Mouse (Mus musculus): ENCODE data around the gene Ttc22. TPM values are rescaled to one million over a fixed set of nuclear protein-coding genes. Genes with fewer than 3 reads are reported as not detected.

The Ttc22 gene
- polyA plus RNA-seq, 1 experiment from 2014 or later: 1.6 TPM

- Histone ChIP-seq H3K9me3 (ENCODE audit: control insufficient read depth, low read length) (no peaks in the 10 kb centered on the region), H3K4me2 (ENCODE audit: low read length) (no peak overlapping the region), H3K4me3 (ENCODE audit: low read length) (no peak overlapping the region), H3K27ac (ENCODE audit: low read depth, low read length) (no peak overlapping the region), H3K4me1 (ENCODE audit: control insufficient read depth, insufficient read depth, low read depth, low read length) (no peaks in the 10 kb centered on the region), H3K36me3 (ENCODE audit: control insufficient read depth, insufficient read depth, low read length) (peaks cover 24% of the 10 kb centered on the region), H3K9ac (ENCODE audit: low read depth, low read length) (no peak overlapping the region), H3K27me3 (replicated peaks; ENCODE audit: control insufficient read depth, insufficient read depth, low read length) (no peaks in the 10 kb centered on the region)
- no peak for ATAC-seq
- 88% methylated on average over 9 of the region's 9 CpGs for WGBS
Observed at GRCm38 (mm10) chr4:106590871-106591270, 31.4 kb upstream of the Ttc22 start.

- ATAC-seq: no peak
- 63% methylated on average over 7 of the region's 7 CpGs for WGBS
- H3K36me3 ChIP-seq (ENCODE audit: control insufficient read depth, insufficient read depth, low read length): 0 out of 2 replicates have a peak, but pooled peaks cover under 1% of the 10 kb centered on the region
Observed at GRCm38 (mm10) chr4:106593636-106594035, 28.6 kb upstream of the Ttc22 start.

GRCm38 (mm10) chr4:106596200-106596599, 26.0 kb upstream of the Ttc22 start:
- H3K27ac ChIP-seq (ENCODE audit: low read depth, low read length): no peak overlapping the region
- no peak overlapping the region for H3K4me2 ChIP-seq (ENCODE audit: low read length)
- WGBS: 58% methylated on average over 3 of the region's 3 CpGs
- H3K36me3 ChIP-seq (ENCODE audit: control insufficient read depth, insufficient read depth, low read length): no peaks in the 10 kb centered on the region
- H3K27me3 ChIP-seq (replicated peaks; ENCODE audit: control insufficient read depth, insufficient read depth, low read length): no peaks in the 10 kb centered on the region
- no peaks in the 10 kb centered on the region for H3K4me1 ChIP-seq (ENCODE audit: control insufficient read depth, insufficient read depth, low read depth, low read length)
- H3K9me3 ChIP-seq (ENCODE audit: control insufficient read depth, low read length): no peaks in the 10 kb centered on the region
- ATAC-seq: no peak
- no peak overlapping the region for H3K9ac ChIP-seq (ENCODE audit: low read depth, low read length)
- H3K4me3 ChIP-seq (ENCODE audit: low read length): no peak overlapping the region

More at GRCm38 (mm10) chr4:106593636-106594035, 28.6 kb upstream of the Ttc22 start:
- no peaks in the 10 kb centered on the region for H3K27me3 ChIP-seq (replicated peaks; ENCODE audit: control insufficient read depth, insufficient read depth, low read length)
- no peak overlapping the region for H3K27ac ChIP-seq (ENCODE audit: low read depth, low read length)
- no peaks in the 10 kb centered on the region for H3K9me3 ChIP-seq (ENCODE audit: control insufficient read depth, low read length)
- H3K4me3 ChIP-seq (ENCODE audit: low read length): no peak overlapping the region
- no peaks in the 10 kb centered on the region for H3K4me1 ChIP-seq (ENCODE audit: control insufficient read depth, insufficient read depth, low read depth, low read length)
- no peak overlapping the region for H3K4me2 ChIP-seq (ENCODE audit: low read length)
- no peak overlapping the region for H3K9ac ChIP-seq (ENCODE audit: low read depth, low read length)

GRCm38 (mm10) chr4:106597055-106597454, 25.2 kb upstream of the Ttc22 start:
- H3K4me2 ChIP-seq (ENCODE audit: low read length): no peak overlapping the region
- H3K9ac ChIP-seq (ENCODE audit: low read depth, low read length): no peak overlapping the region
- no peaks in the 10 kb centered on the region for H3K27me3 ChIP-seq (replicated peaks; ENCODE audit: control insufficient read depth, insufficient read depth, low read length)
- peak; percentile 27; the same call in 1 of the 2 replicates for ATAC-seq
- no peak overlapping the region for H3K4me3 ChIP-seq (ENCODE audit: low read length)
- no peak overlapping the region for H3K27ac ChIP-seq (ENCODE audit: low read depth, low read length)
- H3K4me1 ChIP-seq (ENCODE audit: control insufficient read depth, insufficient read depth, low read depth, low read length): no peaks in the 10 kb centered on the region
- no peaks in the 10 kb centered on the region for H3K36me3 ChIP-seq (ENCODE audit: control insufficient read depth, insufficient read depth, low read length)
- H3K9me3 ChIP-seq (ENCODE audit: control insufficient read depth, low read length): no peaks in the 10 kb centered on the region
- WGBS: 74% methylated on average over 9 of the region's 9 CpGs

- ATAC-seq: no peak
- Histone ChIP-seq H3K9ac (ENCODE audit: low read depth, low read length) (no peak overlapping the region), H3K4me3 (ENCODE audit: low read length) (no peak overlapping the region), H3K27me3 (replicated peaks; ENCODE audit: control insufficient read depth, insufficient read depth, low read length) (no peaks in the 10 kb centered on the region), H3K27ac (ENCODE audit: low read depth, low read length) (no peak overlapping the region), H3K9me3 (ENCODE audit: control insufficient read depth, low read length) (no peaks in the 10 kb centered on the region), H3K4me1 (ENCODE audit: control insufficient read depth, insufficient read depth, low read depth, low read length) (no peaks in the 10 kb centered on the region), H3K4me2 (ENCODE audit: low read length) (no peak overlapping the region), H3K36me3 (ENCODE audit: control insufficient read depth, insufficient read depth, low read length) (no peaks in the 10 kb centered on the region)
- WGBS: 83% methylated on average over 4 of the region's 4 CpGs
Observed at GRCm38 (mm10) chr4:106597741-106598140, 24.5 kb upstream of the Ttc22 start.

GRCm38 (mm10) chr4:106599415-106599814, 22.8 kb upstream of the Ttc22 start:
- Histone ChIP-seq H3K27ac (ENCODE audit: low read depth, low read length) (no peak overlapping the region), H3K4me3 (ENCODE audit: low read length) (no peak overlapping the region), H3K9me3 (ENCODE audit: control insufficient read depth, low read length) (no peaks in the 10 kb centered on the region), H3K27me3 (replicated peaks; ENCODE audit: control insufficient read depth, insufficient read depth, low read length) (no peaks in the 10 kb centered on the region), H3K9ac (ENCODE audit: low read depth, low read length) (no peak overlapping the region), H3K4me1 (ENCODE audit: control insufficient read depth, insufficient read depth, low read depth, low read length) (no peaks in the 10 kb centered on the region), H3K36me3 (ENCODE audit: control insufficient read depth, insufficient read depth, low read length) (no peaks in the 10 kb centered on the region), H3K4me2 (ENCODE audit: low read length) (no peak overlapping the region)
- no peak for ATAC-seq
- WGBS: 53% methylated on average over 1 of the region's 1 CpGs

GRCm38 (mm10) chr4:106600770-106601169, 21.5 kb upstream of the Ttc22 start:
- Histone ChIP-seq H3K4me1 (ENCODE audit: control insufficient read depth, insufficient read depth, low read depth, low read length) (no peaks in the 10 kb centered on the region), H3K36me3 (ENCODE audit: control insufficient read depth, insufficient read depth, low read length) (no peaks in the 10 kb centered on the region), H3K27ac (ENCODE audit: low read depth, low read length) (no peak overlapping the region), H3K9ac (ENCODE audit: low read depth, low read length) (no peak overlapping the region), H3K4me2 (ENCODE audit: low read length) (no peak overlapping the region), H3K27me3 (replicated peaks; ENCODE audit: control insufficient read depth, insufficient read depth, low read length) (no peaks in the 10 kb centered on the region), H3K9me3 (ENCODE audit: control insufficient read depth, low read length) (no peaks in the 10 kb centered on the region), H3K4me3 (ENCODE audit: low read length) (no peak overlapping the region)
- WGBS: 86% methylated on average over 4 of the region's 4 CpGs
- ATAC-seq: no peak

- H3K4me3 ChIP-seq (ENCODE audit: low read length): peak overlapping the region; percentile 26
- WGBS: 44% methylated on average over 18 of the region's 18 CpGs
- H3K27ac ChIP-seq (ENCODE audit: low read depth, low read length): no peak overlapping the region; the same call in 1 of the 2 replicates
- no peaks in the 10 kb centered on the region for H3K9me3 ChIP-seq (ENCODE audit: control insufficient read depth, low read length)
- peak overlapping the region; percentile 44; the same call in 1 of the 2 replicates for H3K9ac ChIP-seq (ENCODE audit: low read depth, low read length)
- ATAC-seq: peak; percentile 95
- H3K4me1 ChIP-seq (ENCODE audit: control insufficient read depth, insufficient read depth, low read depth, low read length): no peaks in the 10 kb centered on the region
- H3K4me2 ChIP-seq (ENCODE audit: low read length): peak overlapping the region; percentile 46
- no peaks in the 10 kb centered on the region for H3K27me3 ChIP-seq (replicated peaks; ENCODE audit: control insufficient read depth, insufficient read depth, low read length)
- H3K36me3 ChIP-seq (ENCODE audit: control insufficient read depth, insufficient read depth, low read length): no peaks in the 10 kb centered on the region
Observed at GRCm38 (mm10) chr4:106606639-106607554, 15.3 kb upstream of the Ttc22 start.

GRCm38 (mm10) chr4:106607905-106608304, 14.3 kb upstream of the Ttc22 start:
- Histone ChIP-seq H3K4me1 (ENCODE audit: control insufficient read depth, insufficient read depth, low read depth, low read length) (no peaks in the 10 kb centered on the region), H3K9ac (ENCODE audit: low read depth, low read length) (no peak overlapping the region), H3K27me3 (replicated peaks; ENCODE audit: control insufficient read depth, insufficient read depth, low read length) (no peaks in the 10 kb centered on the region), H3K4me3 (ENCODE audit: low read length) (no peak overlapping the region), H3K4me2 (ENCODE audit: low read length) (no peak overlapping the region), H3K27ac (ENCODE audit: low read depth, low read length) (no peak overlapping the region), H3K36me3 (ENCODE audit: control insufficient read depth, insufficient read depth, low read length) (no peaks in the 10 kb centered on the region), H3K9me3 (ENCODE audit: control insufficient read depth, low read length) (no peaks in the 10 kb centered on the region)
- ATAC-seq: no peak
- 92% methylated on average over 1 of the region's 1 CpGs for WGBS

All from hindbrain, embryonic 16.5 days (tissue).